Mouse (Mus musculus) heart, embryonic 13.5 days (tissue): ENCODE measurements around the gene Pld1. TPM values are rescaled to one million over a fixed set of nuclear protein-coding genes. Genes with fewer than 3 reads are reported as not detected.

Experiments
- ATAC-seq: fragments of 200-750 bp; cut with Nextera tagmentation; 2 replicates; pipeline ENCODE4 v1.8.0; 2017; ENCODE audit warnings: moderate TSS enrichment; ENCODE audit not compliant: insufficient number of reproducible peaks, low FRiP score, low TSS enrichment; ENCODE audit errors: extremely low read depth
- H3K27ac ChIP-seq: fragments of 300-500 bp; sonication (generic); replicated peaks from 2 replicates; pipeline ENCODE4 v1.5.1; 2015; ENCODE audit warnings: moderate library complexity, mild to moderate bottlenecking, inconsistent platforms
- H3K27me3 ChIP-seq: fragments of 300-500 bp; sonication (generic); replicated peaks from 2 replicates; pipeline ENCODE4 v1.6.1; 2015; ENCODE audit warnings: mild to moderate bottlenecking, inconsistent platforms
- H3K36me3 ChIP-seq: fragments of 300-500 bp; sonication (generic); 2 replicates; pipeline ENCODE4 v1.6.1; 2015; ENCODE audit warnings: mild to moderate bottlenecking, inconsistent platforms
- H3K4me1 ChIP-seq: fragments of 300-500 bp; sonication (generic); 2 replicates; pipeline ENCODE4 v1.6.1; 2015; ENCODE audit warnings: inconsistent platforms
- H3K4me2 ChIP-seq: fragments of 300-500 bp; sonication (generic); 2 replicates; pipeline ENCODE4 v1.6.1; 2015; ENCODE audit warnings: inconsistent platforms, mild to moderate bottlenecking, moderate library complexity
- H3K4me3 ChIP-seq: fragments of 300-500 bp; sonication (generic); 2 replicates; pipeline ENCODE4 v1.5.1; 2015; ENCODE audit warnings: moderate library complexity, mild to moderate bottlenecking, inconsistent platforms
- H3K9ac ChIP-seq: fragments of 300-500 bp; sonication (generic); 2 replicates; pipeline ENCODE4 v1.6.1; 2015; ENCODE audit warnings: inconsistent platforms, mild to moderate bottlenecking, moderate library complexity
- H3K9me3 ChIP-seq: fragments of 300-500 bp; sonication (generic); 2 replicates; pipeline ENCODE4 v1.6.1; 2016; ENCODE audit warnings: inconsistent platforms
- WGBS: fragments of 180-500 bp; shearing (Covaris S2); methylation state at CpG from one replicate; pipeline ENCODE4 v1.1.7; 2015; ENCODE audit warnings: mixed read lengths; 5-methylcytosine and 5-hydroxymethylcytosine counted together
- polyA plus RNA-seq: library from polyadenylated mRNA; unstranded; fragments of >200 nt; fragmentation: Nextera tagmentation; extraction: Ambion mirVana; gene quantifications from 2 replicates; pipeline ENCODE4 v1.2.1, GENCODE M21; 2015

The Pld1 gene
- 4.1 and 6.6 TPM in 2 replicates for polyA plus RNA-seq

DNA sequence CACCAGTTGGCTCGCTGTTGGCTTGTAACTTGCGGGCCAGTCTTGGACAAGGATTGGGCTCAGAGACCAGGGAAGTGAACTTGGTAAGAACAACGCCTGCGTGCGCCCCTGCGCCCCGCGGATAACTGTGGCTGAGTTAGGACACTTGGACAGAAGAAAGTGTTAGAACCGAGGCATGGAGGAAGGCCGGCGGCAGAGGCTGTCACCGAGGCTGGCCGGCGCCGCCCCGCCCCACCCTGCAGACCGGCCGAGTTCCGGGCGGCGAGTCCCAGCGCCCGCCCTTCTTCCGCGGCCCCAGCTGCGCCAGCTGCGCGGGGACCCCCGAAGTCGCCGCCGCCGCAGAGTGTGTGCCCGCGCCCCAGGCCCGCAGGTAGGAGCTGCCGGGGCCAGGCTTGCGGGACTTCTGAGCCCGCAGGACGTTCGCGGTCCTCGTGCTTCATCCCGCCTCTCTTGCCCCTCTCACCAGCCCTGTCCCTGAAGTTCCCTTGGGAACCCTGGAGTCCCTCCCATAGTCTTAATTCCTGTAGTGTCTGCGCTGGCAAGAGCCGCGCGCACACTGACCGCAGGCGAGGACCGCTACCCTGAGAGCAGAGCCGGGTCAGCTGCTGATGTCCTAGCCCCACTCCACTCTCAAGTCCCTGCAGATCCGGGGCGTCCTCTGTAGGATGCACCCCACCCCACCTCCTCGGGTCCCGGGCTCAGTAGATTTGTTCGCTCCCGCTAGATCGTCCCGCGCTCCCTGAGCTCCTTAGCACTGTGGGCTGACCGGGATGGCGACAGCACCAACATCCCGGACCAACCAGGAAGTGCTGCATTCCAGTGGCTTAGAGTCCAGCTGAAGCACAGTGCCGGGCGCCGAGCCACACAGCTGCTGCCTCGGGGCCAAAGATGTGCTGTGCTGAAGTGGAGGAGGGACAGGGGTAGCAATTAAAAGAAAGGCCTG is at the start of gene Pld1:
Gene Pld1 (plus strand): TSS at position 315 of the 943 bp plus-strand sequence.
- Histone ChIP-seq H3K27me3 (no peaks in the 10 kb centered on the region), H3K27ac (peak within 1 kb of the TSS; percentile 89), H3K9me3 (no peaks in the 10 kb centered on the region), H3K4me1 (peaks cover 13% of the 10 kb centered on the region), H3K9ac (peak within 1 kb of the TSS; percentile 88), H3K36me3 (no peaks in the 10 kb centered on the region), H3K4me2 (peak within 1 kb of the TSS; percentile 95), H3K4me3 (peak within 1 kb of the TSS; percentile 79)
- ATAC-seq: peak; percentile 54
- under 1% methylated on average over 54 of the region's 68 CpGs for WGBS

DNA sequence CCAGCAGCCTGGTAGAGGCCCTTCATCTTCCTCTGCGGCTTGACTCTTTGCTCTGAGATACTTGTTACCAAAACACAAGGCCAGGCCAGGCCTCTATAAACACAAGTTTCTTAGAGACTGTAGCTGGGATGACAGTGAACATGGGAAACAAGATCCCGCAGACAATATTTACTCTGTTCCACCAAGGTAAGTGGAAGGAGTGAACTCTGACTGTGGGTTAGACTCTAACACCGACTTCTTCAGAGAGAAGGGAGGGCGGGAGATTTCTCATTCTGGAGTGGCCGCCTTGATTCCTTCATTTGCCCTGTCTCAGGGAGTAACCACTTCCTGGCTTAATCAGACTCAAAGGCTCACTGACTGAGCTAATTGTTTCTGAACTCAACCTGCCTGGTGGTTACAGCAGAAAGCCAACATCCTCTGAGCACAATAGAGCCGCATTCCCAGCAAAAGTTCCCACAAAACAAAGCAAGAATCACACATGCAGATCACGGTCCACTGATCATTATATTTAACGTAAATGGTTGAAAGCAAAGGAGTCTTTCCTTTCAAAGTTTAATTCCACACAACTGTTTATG is 42.1 kb upstream of the Pld1 start, which contains the start of gene Tmem212:
Gene Tmem212 (minus strand): TSS at position 51 of the 575 bp plus-strand sequence.
- no peaks in the 10 kb centered on the region for H3K9me3 ChIP-seq
- ATAC-seq: no peak
- H3K27me3 ChIP-seq: no peaks in the 10 kb centered on the region
- H3K4me1 ChIP-seq: peaks cover 28% of the 10 kb centered on the region
- 66% methylated on average over 8 of the region's 8 CpGs for WGBS
- H3K27ac ChIP-seq: peak within 1 kb of the TSS; percentile 24; the same call in 1 of the 2 replicates
- no peaks in the 10 kb centered on the region for H3K36me3 ChIP-seq
- H3K9ac ChIP-seq: no peak within 1 kb of the TSS
- no peak within 1 kb of the TSS for H3K4me3 ChIP-seq
- H3K4me2 ChIP-seq: no peak within 1 kb of the TSS

DNA sequence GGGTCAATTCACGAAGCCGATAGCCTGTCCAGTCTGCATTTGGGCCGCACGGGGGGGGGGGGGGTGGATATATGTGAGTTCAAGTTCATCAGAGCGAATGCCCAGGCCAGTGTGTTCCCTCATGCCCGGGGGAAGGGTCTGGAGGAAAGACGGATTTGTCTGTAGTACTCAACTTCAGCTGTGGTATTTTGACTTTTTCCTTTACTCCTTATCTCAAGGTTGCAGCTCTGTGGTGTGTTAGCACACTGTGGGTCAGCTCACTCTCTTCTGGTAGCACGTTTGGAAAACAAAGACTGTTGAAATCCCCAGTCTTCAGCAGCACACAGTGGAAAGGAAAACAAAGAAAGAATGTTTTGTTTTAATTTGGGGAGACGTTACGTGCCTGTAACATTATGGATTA is 40.3 kb upstream of the Pld1 start:
- 56% methylated on average over 10 of the region's 10 CpGs for whole genome bisulfite sequencing
- H3K4me2 ChIP-seq: no peak overlapping the region
- no peaks in the 10 kb centered on the region for H3K27me3 ChIP-seq
- ATAC-seq: no peak
- H3K9ac ChIP-seq: no peak overlapping the region
- H3K4me3 ChIP-seq: no peak overlapping the region
- H3K27ac ChIP-seq: peak overlapping the region; percentile 84
- no peaks in the 10 kb centered on the region for H3K9me3 ChIP-seq
- peaks cover 28% of the 10 kb centered on the region for H3K4me1 ChIP-seq
- no peaks in the 10 kb centered on the region for H3K36me3 ChIP-seq

DNA sequence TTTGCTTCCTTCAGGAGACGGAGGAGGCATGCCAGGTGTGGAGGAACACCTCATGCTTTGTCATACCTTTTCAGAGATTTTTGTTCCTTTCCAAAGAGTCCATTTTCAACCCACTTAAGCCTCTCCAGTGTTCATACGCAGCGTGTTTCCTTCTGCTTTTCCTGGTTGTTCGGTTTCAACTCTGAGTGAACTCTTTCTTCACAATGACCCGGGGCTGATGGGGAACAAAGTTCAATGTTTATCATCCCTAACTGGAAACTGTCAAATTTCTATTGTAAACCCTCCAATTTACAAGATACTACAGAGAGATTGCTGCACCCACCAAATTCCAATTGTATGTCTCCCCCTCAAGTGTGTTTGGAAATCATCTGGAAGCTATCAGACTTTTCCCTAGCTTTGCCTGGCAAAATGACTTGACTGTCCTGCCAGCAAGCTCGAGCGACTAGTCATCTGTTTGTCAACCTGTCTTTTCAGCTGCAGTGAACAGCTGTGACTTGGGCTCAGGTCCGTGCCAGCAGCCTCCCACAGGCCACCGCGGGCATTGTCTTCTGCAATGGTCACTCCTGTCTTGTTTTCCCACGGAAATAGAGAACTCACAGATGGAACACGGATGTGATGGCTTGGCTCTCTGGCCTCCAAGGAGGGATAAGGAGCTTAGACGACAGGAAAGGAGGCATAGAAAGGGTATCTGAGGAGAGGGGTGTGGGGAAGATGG is 39.3 kb upstream of the Pld1 start:
- no peak for ATAC-seq
- Histone ChIP-seq H3K9ac (no peak overlapping the region), H3K27me3 (no peaks in the 10 kb centered on the region), H3K9me3 (no peaks in the 10 kb centered on the region), H3K4me2 (no peak overlapping the region), H3K4me3 (no peak overlapping the region), H3K36me3 (no peaks in the 10 kb centered on the region), H3K27ac (peak overlapping the region; percentile 84), H3K4me1 (peaks cover 28% of the 10 kb centered on the region)
- WGBS: 45% methylated on average over 13 of the region's 13 CpGs

DNA sequence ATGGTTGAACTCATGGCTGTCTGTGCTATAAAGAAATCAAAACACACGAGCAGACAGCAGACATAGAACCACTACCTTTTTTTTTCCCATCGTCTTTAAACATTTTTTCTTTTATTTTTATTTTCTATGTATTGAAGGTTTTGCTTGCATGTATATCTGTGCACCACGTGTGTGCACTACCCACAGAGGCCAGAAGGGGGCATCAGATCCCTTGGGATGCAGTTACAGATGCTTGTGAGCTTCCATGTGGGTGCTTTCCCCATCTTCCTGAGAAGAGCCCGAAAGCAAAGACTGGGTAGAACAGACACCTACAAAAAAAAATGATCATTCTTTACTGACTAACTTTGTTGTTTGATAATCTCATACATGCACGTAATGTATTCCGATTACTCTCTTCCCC is 36.6 kb upstream of the Pld1 start:
- Histone ChIP-seq H3K27me3 (no peaks in the 10 kb centered on the region), H3K27ac (no peak overlapping the region), H3K9me3 (no peaks in the 10 kb centered on the region), H3K9ac (no peak overlapping the region), H3K36me3 (no peaks in the 10 kb centered on the region), H3K4me3 (no peak overlapping the region), H3K4me1 (peaks cover 42% of the 10 kb centered on the region), H3K4me2 (no peak overlapping the region)
- ATAC-seq: no peak
- 82% methylated on average over 6 of the region's 6 CpGs for WGBS

DNA sequence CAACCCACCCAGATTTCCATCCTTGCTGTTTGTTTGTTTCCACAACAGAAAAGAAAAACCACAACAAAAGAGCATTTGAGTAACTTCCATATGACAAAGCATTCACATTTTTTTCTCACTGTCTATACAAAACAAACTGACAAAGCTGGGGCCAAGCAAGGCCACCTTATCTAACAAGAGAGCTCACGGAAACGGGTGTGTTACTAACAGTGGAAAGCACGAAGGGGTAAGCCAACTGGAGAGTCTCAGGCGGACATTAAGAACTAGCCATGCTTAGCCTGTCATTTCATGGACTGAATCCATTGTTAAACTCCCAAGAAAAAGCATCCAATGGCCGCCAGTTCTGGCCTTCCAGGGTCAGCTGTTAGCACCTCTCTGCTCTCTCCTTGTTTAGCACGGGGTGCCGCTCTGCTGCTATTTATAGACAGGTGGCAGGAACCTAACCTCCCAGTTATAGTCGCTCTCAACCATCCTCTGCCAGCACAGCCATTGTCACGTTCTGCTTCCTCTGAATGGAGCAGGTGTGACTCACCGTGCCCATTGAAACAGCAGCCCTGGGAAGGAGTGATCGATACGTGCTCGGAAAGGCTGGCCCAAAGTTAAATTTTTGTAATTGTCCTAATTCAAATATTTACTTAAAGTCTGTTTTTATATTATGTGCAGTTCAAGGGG is 33.7 kb upstream of the Pld1 start:
- WGBS: 20% methylated on average over 13 of the region's 13 CpGs
- 0 out of 2 replicates have a peak overlapping the region, but pooled peaks have one; percentile 21 for H3K9ac ChIP-seq
- 0 out of 2 replicates have a peak, but pooled peaks cover 9% of the 10 kb centered on the region for H3K9me3 ChIP-seq
- H3K27me3 ChIP-seq: no peaks in the 10 kb centered on the region
- peak; percentile 20; the same call in 1 of the 2 replicates for ATAC-seq
- H3K4me1 ChIP-seq: peaks cover 22% of the 10 kb centered on the region
- no peaks in the 10 kb centered on the region for H3K36me3 ChIP-seq
- H3K4me2 ChIP-seq: peak overlapping the region; percentile 6; the same call in 1 of the 2 replicates
- no peak overlapping the region for H3K4me3 ChIP-seq
- peak overlapping the region; percentile 61 for H3K27ac ChIP-seq

DNA sequence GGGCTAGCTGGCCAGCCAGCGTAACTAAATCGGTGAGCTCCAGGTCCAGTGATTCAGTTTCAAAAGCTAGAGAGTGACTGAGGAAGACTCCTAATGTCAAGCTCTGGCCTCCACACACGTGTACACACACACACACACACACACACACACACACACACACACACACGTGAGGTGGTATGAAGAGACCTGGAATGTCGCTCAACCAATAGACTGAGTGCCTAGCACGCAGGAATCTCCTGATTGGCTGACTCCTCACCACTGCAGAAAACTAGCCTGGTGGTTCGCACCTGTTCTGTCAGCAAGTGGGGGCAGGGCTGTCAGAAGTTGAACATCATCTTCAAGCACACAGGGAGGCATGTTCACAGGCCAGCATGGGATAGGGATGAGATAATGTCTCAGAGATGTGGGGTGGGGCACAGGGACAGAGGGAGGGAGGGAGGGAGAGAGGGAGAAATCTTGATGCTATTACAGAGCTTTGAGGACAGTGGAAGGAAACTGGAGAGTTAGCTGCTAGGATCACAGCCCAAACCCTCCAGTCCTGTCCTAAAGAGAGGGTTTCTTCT is 31.8 kb upstream of the Pld1 start:
- Histone ChIP-seq H3K4me1 (peaks cover 16% of the 10 kb centered on the region), H3K27ac (no peak overlapping the region), H3K4me3 (no peak overlapping the region), H3K9ac (no peak overlapping the region), H3K27me3 (no peaks in the 10 kb centered on the region), H3K4me2 (no peak overlapping the region), H3K9me3 (0 out of 2 replicates have a peak, but pooled peaks cover 9% of the 10 kb centered on the region), H3K36me3 (no peaks in the 10 kb centered on the region)
- ATAC-seq: no peak
- WGBS: 69% methylated on average over 7 of the region's 7 CpGs

DNA sequence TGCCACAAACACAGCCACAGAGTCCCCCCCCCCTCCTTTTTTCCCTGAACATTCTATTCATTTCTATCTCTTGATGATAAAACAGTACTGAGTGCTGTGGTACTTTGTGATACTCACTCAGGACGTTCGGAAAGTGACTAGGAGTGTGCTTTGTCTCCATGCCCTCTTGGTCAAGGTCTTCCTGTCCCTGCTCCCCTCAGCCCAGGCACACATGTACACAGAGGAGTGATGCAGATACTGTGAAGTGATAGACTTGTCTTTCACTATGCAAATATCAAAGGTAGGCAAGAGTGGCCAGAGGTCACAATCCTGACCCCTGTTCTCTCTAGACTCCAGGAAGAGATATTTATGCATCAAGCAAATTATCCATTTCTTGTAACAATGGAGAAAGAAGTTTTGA is 31.2 kb upstream of the Pld1 start:
- 41% methylated on average over 2 of the region's 2 CpGs for WGBS

DNA sequence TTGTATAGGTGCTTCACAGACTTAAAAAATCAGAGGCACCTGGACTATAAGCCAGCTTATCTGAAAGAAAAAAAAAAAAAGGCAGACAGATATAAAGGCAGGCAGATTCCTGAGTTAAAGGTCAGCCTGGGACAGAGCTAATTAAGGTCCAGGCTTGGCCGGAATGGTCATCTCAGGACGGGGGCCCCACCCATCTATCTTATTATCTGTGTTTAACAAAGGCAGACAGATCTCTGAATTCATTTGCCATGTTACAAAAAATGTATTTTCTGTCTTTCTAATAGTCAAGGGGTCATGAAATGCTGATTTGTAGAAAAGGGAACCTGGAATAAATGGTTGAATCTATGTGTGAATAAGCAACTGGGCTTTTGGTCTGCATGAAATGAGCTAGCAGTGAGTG is 30.2 kb upstream of the Pld1 start:
- Histone ChIP-seq H3K4me2 (no peak overlapping the region), H3K27me3 (no peaks in the 10 kb centered on the region), H3K27ac (no peak overlapping the region), H3K9me3 (0 out of 2 replicates have a peak, but pooled peaks cover 9% of the 10 kb centered on the region), H3K9ac (no peak overlapping the region), H3K4me1 (peaks cover 16% of the 10 kb centered on the region), H3K36me3 (no peaks in the 10 kb centered on the region), H3K4me3 (no peak overlapping the region)
- no peak for ATAC-seq
- WGBS: 74% methylated on average over 2 of the region's 2 CpGs

More for the DNA sequence above, 31.2 kb upstream of the Pld1 start:
- ATAC-seq: no peak
- Histone ChIP-seq H3K36me3 (no peaks in the 10 kb centered on the region), H3K27ac (no peak overlapping the region), H3K4me2 (no peak overlapping the region), H3K27me3 (no peaks in the 10 kb centered on the region), H3K4me1 (peaks cover 16% of the 10 kb centered on the region), H3K9me3 (0 out of 2 replicates have a peak, but pooled peaks cover 9% of the 10 kb centered on the region), H3K9ac (no peak overlapping the region), H3K4me3 (no peak overlapping the region)

DNA sequence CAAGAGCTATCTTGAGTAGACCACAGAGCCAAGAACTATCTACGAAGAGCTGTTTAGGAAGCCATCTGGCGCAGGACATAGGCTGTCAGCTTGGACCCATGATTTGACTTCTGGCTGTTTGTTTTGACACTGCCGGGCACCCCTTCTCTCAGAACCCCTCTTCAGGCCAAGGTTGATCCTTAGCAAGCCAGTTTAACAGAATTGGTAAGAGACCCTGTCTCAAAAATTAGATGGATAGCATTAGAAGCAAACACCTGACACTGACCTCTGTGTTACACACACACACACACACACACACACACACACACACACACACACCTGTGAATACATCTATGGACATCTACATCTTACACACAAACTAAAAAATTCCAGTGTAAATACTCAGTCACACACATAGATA is 29.5 kb upstream of the Pld1 start:
- Histone ChIP-seq H3K36me3 (no peaks in the 10 kb centered on the region), H3K4me2 (no peak overlapping the region), H3K4me3 (no peak overlapping the region), H3K9me3 (0 out of 2 replicates have a peak, but pooled peaks cover 9% of the 10 kb centered on the region), H3K4me1 (peaks cover 16% of the 10 kb centered on the region), H3K27me3 (no peaks in the 10 kb centered on the region), H3K9ac (no peak overlapping the region), H3K27ac (no peak overlapping the region)
- ATAC-seq: no peak
- 84% methylated on average over 3 of the region's 3 CpGs for WGBS
